Mouse (Mus musculus) cerebellum, postnatal 36 days (tissue): ENCODE results near the gene Olfr1097.

ENCODE experiments used
- DNase-seq, 2 experiments: peaks; one replicate each; pipeline ENCODE4 v3.0.0; 2021 to 2022; ENCODE audit warnings: mixed read lengths in 2 of 2

Olfr1097 gene

GRCm38 (mm10) chr2:86892116-86892515 is at the start of gene Olfr1097:
TSS of gene Olfr1097 (minus strand) at chr2:86892216.
- DNase-seq: no peak

- no peak for DNase-seq
Observed at GRCm38 (mm10) chr2:86926557-86926956, 34.5 kb upstream of the Olfr1097 start.

GRCm38 (mm10) chr2:86924445-86924844 is 32.4 kb upstream of the Olfr1097 start, which contains the start of gene Olfr1098:
TSS of gene Olfr1098 (minus strand) at chr2:86924545.
- DNase-seq: no peak

- DNase-seq: no peak
Observed at GRCm38 (mm10) chr2:86905647-86906046, 13.6 kb upstream of the Olfr1097 start.

- no peak for DNase-seq
Observed at GRCm38 (mm10) chr2:86874702-86875101, 17.3 kb downstream of the Olfr1097 start, which contains the start of gene Gm13723. TSS of gene Gm13723 (minus strand) at chr2:86874802.

- DNase-seq: no peak
Observed at GRCm38 (mm10) chr2:86851596-86851995, 40.4 kb downstream of the Olfr1097 start, which contains the start of gene Olfr1095. TSS of gene Olfr1095 (minus strand) at chr2:86851696.
